ENCODE assay signal across 8 mouse cellular contexts in the genomic region with DNA sequence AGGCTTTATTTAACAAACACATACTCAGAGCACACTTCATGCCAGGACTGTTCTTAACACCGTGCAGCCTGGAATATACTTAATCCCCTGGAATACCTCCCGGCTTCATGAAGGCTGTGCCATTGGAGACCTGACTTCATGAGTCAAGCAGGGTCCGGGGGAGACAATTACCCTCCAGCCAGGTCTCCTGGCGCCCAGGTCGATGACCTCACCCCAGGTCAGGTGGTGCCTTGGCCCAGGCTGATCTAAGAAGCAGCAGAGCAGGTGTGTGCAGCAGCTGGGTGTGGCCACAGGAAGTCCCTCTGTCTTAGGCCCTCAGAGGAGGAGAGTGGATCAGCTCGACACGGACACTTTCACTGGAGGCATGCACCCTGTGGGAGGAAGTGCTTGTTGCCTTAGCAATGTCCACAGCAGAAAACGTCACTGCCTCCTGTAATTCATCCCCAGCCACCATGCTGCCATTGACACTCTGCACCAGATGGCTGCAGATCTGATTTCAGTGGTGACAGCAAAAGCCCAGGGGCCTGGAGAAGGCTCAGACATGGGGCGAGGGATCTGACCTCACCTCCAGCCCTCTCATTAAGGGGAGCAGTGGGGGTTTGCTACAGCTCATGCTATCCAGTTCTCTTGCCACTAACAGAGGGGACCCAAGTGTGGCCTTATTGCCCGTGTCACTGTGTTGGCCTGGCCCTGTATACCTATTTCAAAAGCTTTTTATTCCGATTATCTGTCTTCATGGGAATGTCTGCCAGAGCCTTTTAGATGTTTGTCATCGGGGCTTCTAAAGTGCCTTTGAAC.
DNase-seq lines count a peak whose midpoint lies in the region; ATAC-seq lines count a peak whose summit lies in the region.
"Had no signal": no experiment of that assay in that cellular context is flagged by ENCODE, and none has a peak within 500 bp of the region (broad histone marks: within the 10 kb centered on the region; RNA-seq: fewer than 3 reads in every experiment).

No protein-coding gene starts in this region.

- H3K4me3 ChIP-seq in lung, embryonic 15.5 days, result no peak overlapping the region
- H3K4me3 ChIP-seq in hindbrain, embryonic 10.5 days, result no peak overlapping the region
- H3K4me3 ChIP-seq in lung, embryonic 16.5 days (ENCODE audit: low read length), result no peak overlapping the region
- H3K4me3 ChIP-seq in stomach, embryonic 16.5 days (replicated peaks; ENCODE audit: low read length), result no peak overlapping the region
- H3K4me3 ChIP-seq: embryonic facial prominence, embryonic 13.5 days had no signal

- no peak overlapping the region for H3K4me2 ChIP-seq in lung, embryonic 15.5 days
- no peak overlapping the region for H3K4me2 ChIP-seq in lung, embryonic 16.5 days (ENCODE audit: low read depth, low read length)
- H3K4me2 ChIP-seq in stomach, embryonic 16.5 days (ENCODE audit: low read depth, low read length), result no peak overlapping the region
- H3K4me2 ChIP-seq: embryonic facial prominence, embryonic 13.5 days had no signal

- no peak overlapping the region for H3K9ac ChIP-seq in lung, embryonic 15.5 days
- H3K9ac ChIP-seq in lung, embryonic 16.5 days (ENCODE audit: low read length), result no peak overlapping the region
- no peak overlapping the region for H3K9ac ChIP-seq in stomach, embryonic 16.5 days (ENCODE audit: low read length)
- H3K9ac ChIP-seq: embryonic facial prominence, embryonic 13.5 days had no signal

- peak; percentile 35; the same call in 1 of the 2 replicates for ATAC-seq in lung, embryonic 15.5 days (ENCODE audit: borderline replicate concordance, extremely low read depth, low FRiP score, low TSS enrichment)
- ATAC-seq in lung, embryonic 16.5 days (ENCODE audit: low read depth), result peak; percentile 64
- ATAC-seq in stomach, embryonic 16.5 days (ENCODE audit: insufficient read depth, low FRiP score), result peak; percentile 47; the same call in 1 of the 2 replicates
- ATAC-seq in megakaryocyte progenitor cell, adult 5-6 weeks (replicated peaks; ENCODE audit: poor library complexity), result no peak

- H3K27ac ChIP-seq in lung, embryonic 15.5 days, result no peak overlapping the region
- H3K27ac ChIP-seq in hindbrain, embryonic 10.5 days, result peak overlapping the region; percentile 64
- H3K27ac ChIP-seq in lung, embryonic 16.5 days (ENCODE audit: low read length), result no peak overlapping the region
- H3K27ac ChIP-seq in stomach, embryonic 16.5 days (ENCODE audit: low read length), result no peak overlapping the region
- H3K27ac ChIP-seq: embryonic facial prominence, embryonic 13.5 days had no signal

- peaks cover 14% of the 10 kb centered on the region for H3K4me1 ChIP-seq in lung, embryonic 15.5 days
- H3K4me1 ChIP-seq in hindbrain, embryonic 10.5 days (replicated peaks), result peaks cover 25% of the 10 kb centered on the region
- H3K4me1 ChIP-seq in lung, embryonic 16.5 days (replicated peaks; ENCODE audit: control insufficient read depth, insufficient read depth, low read length), result peaks cover 15% of the 10 kb centered on the region
- no peaks in the 10 kb centered on the region for H3K4me1 ChIP-seq in stomach, embryonic 16.5 days (ENCODE audit: control insufficient read depth, insufficient read depth, low read length)

- 29% methylated on average over 12 of the region's 12 CpGs for WGBS in lung, embryonic 15.5 days
- 47% methylated on average over 12 of the region's 12 CpGs for WGBS in hindbrain, embryonic 10.5 days
- 28% methylated on average over 12 of the region's 12 CpGs for WGBS in lung, embryonic 16.5 days
- 37% methylated on average over 12 of the region's 12 CpGs for WGBS in stomach, embryonic 16.5 days

- H3K9me3 ChIP-seq in lung, embryonic 15.5 days, result no peaks in the 10 kb centered on the region
- H3K9me3 ChIP-seq in hindbrain, embryonic 10.5 days, result no peaks in the 10 kb centered on the region
- no peaks in the 10 kb centered on the region for H3K9me3 ChIP-seq in lung, embryonic 16.5 days (ENCODE audit: control insufficient read depth, low read length)
- H3K9me3 ChIP-seq in stomach, embryonic 16.5 days (replicated peaks; ENCODE audit: control insufficient read depth, low read length), result no peaks in the 10 kb centered on the region
- H3K9me3 ChIP-seq: embryonic facial prominence, embryonic 13.5 days had no signal

- H3K36me3 ChIP-seq in lung, embryonic 15.5 days, result no peaks in the 10 kb centered on the region
- H3K36me3 ChIP-seq in hindbrain, embryonic 10.5 days, result no peaks in the 10 kb centered on the region
- H3K36me3 ChIP-seq in lung, embryonic 16.5 days (ENCODE audit: control insufficient read depth, insufficient read depth, low read length), result no peaks in the 10 kb centered on the region
- H3K36me3 ChIP-seq in stomach, embryonic 16.5 days (ENCODE audit: control insufficient read depth, insufficient read depth, low read length), result no peaks in the 10 kb centered on the region
- H3K36me3 ChIP-seq: embryonic facial prominence, embryonic 13.5 days had no signal

- no peak for DNase-seq in lung, postnatal 14 days
- DNase-seq in hindbrain, embryonic 10.5 days (ENCODE audit: low spot score), result peak; percentile 47
- no peak for DNase-seq in left cerebral cortex, adult 11 months (ENCODE audit: low spot score)

- no peaks in the 10 kb centered on the region for H3K27me3 ChIP-seq in lung, embryonic 15.5 days
- H3K27me3 ChIP-seq in hindbrain, embryonic 10.5 days (ENCODE audit: insufficient read depth, poor library complexity, severe bottlenecking), result no peaks in the 10 kb centered on the region
- no peaks in the 10 kb centered on the region for H3K27me3 ChIP-seq in lung, embryonic 16.5 days (ENCODE audit: control insufficient read depth, insufficient read depth, low read depth, low read length)
- H3K27me3 ChIP-seq in stomach, embryonic 16.5 days (ENCODE audit: control insufficient read depth, insufficient read depth, low read length), result no peaks in the 10 kb centered on the region
- H3K27me3 ChIP-seq: embryonic facial prominence, embryonic 13.5 days had no signal
